Mouse (Mus musculus) forebrain, postnatal 0 days (tissue): ENCODE data around the gene Spopl. TPM values are rescaled to one million over a fixed set of nuclear protein-coding genes. Genes with fewer than 3 reads are reported as not detected.
"Not testable (repeated sequence)": the region's sequence is repeated elsewhere in the genome, so short reads cannot be mapped to it uniquely, and the experiment has no call there.

Source experiments
- ATAC-seq: fragments of 200-750 bp; cut with Nextera tagmentation; 2 replicates; pipeline ENCODE4 v1.8.0; 2017; ENCODE audit warnings: mild to moderate bottlenecking, moderate library complexity
- DNase-seq: peaks from one replicate; pipeline ENCODE4 v3.0.0-alpha.2; 2015
- H3K27ac ChIP-seq: fragments of 300-500 bp; sonication (generic); 2 replicates; pipeline ENCODE4 v1.5.1; 2014; ENCODE audit warnings: low read depth, mild to moderate bottlenecking, antibody characterized with exemption, low read length, moderate library complexity, mixed read lengths
- H3K27me3 ChIP-seq: fragments of 300-500 bp; sonication (generic); 2 replicates; pipeline ENCODE4 v1.6.1; 2014; ENCODE audit warnings: mild to moderate bottlenecking, low read length, mixed read lengths; ENCODE audit not compliant: insufficient read depth
- H3K36me3 ChIP-seq: fragments of 300-500 bp; sonication (generic); 2 replicates; pipeline ENCODE4 v1.6.1; 2014; ENCODE audit warnings: mild to moderate bottlenecking, moderate library complexity; ENCODE audit not compliant: insufficient read depth
- H3K4me1 ChIP-seq: fragments of 300-500 bp; sonication (generic); 2 replicates; pipeline ENCODE4 v1.6.1; 2014; ENCODE audit warnings: antibody characterized with exemption; ENCODE audit not compliant: insufficient read depth
- H3K4me2 ChIP-seq: fragments of 300-500 bp; sonication (generic); 2 replicates; pipeline ENCODE4 v1.6.1; 2014; ENCODE audit warnings: low read depth, mild to moderate bottlenecking, moderate library complexity
- H3K4me3 ChIP-seq: fragments of 300-500 bp; sonication (generic); 2 replicates; pipeline ENCODE4 v1.5.1; 2014; ENCODE audit warnings: low read depth, low read length, mixed read lengths
- H3K9ac ChIP-seq: fragments of 300-500 bp; sonication (generic); 2 replicates; pipeline ENCODE4 v1.6.1; 2014; ENCODE audit warnings: mild to moderate bottlenecking
- H3K9me3 ChIP-seq: fragments of 300-500 bp; sonication (generic); 2 replicates; pipeline ENCODE4 v1.6.1; 2016; ENCODE audit warnings: low read length
- CTCF ChIP-seq: sonication (generic); IDR thresholded peaks from 2 replicates; pipeline ENCODE4 v1.5.1; 2016; ENCODE audit warnings: antibody characterized with exemption, control low read depth, low read depth
- WGBS: fragments of 180-500 bp; shearing (Covaris S2); extraction: QIAGEN DNeasy Blood & Tissue Kit; methylation state at CpG from one replicate; pipeline ENCODE4 v1.1.7; 2014; 5-methylcytosine and 5-hydroxymethylcytosine counted together
- polyA plus RNA-seq: library from polyadenylated mRNA; unstranded; fragments of >200 nt; fragmentation: Nextera tagmentation; extraction: Ambion mirVana; gene quantifications from 2 replicates; pipeline ENCODE4 v1.2.1, GENCODE M21; 2015
- total RNA-seq: library from RNA; depleted of rRNA; stranded (reverse); fragments of >200 nt; gene quantifications from 2 replicates; pipeline ENCODE4 v1.2.3, GENCODE M21; 2014

Gene Spopl
- total and polyA plus RNA-seq, 2 experiments from 2014 or later, result 7.8 to 21.4 TPM

- H3K36me3 ChIP-seq, result no peaks in the 10 kb centered on the region
- no peak overlapping the region for H3K4me3 ChIP-seq
- no peak overlapping the region for H3K27ac ChIP-seq
- ATAC-seq (no peak), DNase-seq (no peak)
- H3K4me2 ChIP-seq, result no peak overlapping the region
- H3K27me3 ChIP-seq, result no peaks in the 10 kb centered on the region
- no peak for TF ChIP-seq CTCF
- peaks cover 8% of the 10 kb centered on the region; the same call in 1 of the 2 replicates for H3K4me1 ChIP-seq
- 94% methylated on average over 1 of the region's 1 CpGs for WGBS
- H3K9ac ChIP-seq, result no peak overlapping the region
- no peaks in the 10 kb centered on the region for H3K9me3 ChIP-seq
Measured at GRCm38 (mm10) chr2:23568775-23569174, 3.1 kb downstream of the Spopl start.

- Histone ChIP-seq H3K27me3 (no peaks in the 10 kb centered on the region), H3K4me1 (no peaks in the 10 kb centered on the region), H3K36me3 (no peaks in the 10 kb centered on the region), H3K4me2 (no peak overlapping the region), H3K4me3 (no peak overlapping the region), H3K9me3 (no peaks in the 10 kb centered on the region), H3K27ac (no peak overlapping the region), H3K9ac (no peak overlapping the region)
- WGBS, result 94% methylated on average over 2 of the region's 2 CpGs
- no peak for DNase-seq
- no peak for ATAC-seq
- TF ChIP-seq CTCF, result no peak
Measured at GRCm38 (mm10) chr2:23565081-23565801, 6.7 kb downstream of the Spopl start.

GRCm38 (mm10) chr2:23562898-23563297 is 9.0 kb downstream of the Spopl start:
- 95% methylated on average over 3 of the region's 3 CpGs for WGBS
- no peak overlapping the region for H3K4me3 ChIP-seq
- H3K9ac ChIP-seq, result no peak overlapping the region
- no peaks in the 10 kb centered on the region for H3K4me1 ChIP-seq
- no peak overlapping the region for H3K4me2 ChIP-seq
- DNase-seq (no peak), ATAC-seq (no peak)
- H3K9me3 ChIP-seq, result no peaks in the 10 kb centered on the region
- no peaks in the 10 kb centered on the region for H3K27me3 ChIP-seq
- no peaks in the 10 kb centered on the region for H3K36me3 ChIP-seq
- H3K27ac ChIP-seq, result no peak overlapping the region
- TF ChIP-seq CTCF, result no peak

GRCm38 (mm10) chr2:23559186-23559585 is 12.7 kb downstream of the Spopl start:
- ATAC-seq (no peak), DNase-seq (no peak)
- Histone ChIP-seq H3K36me3 (no peaks in the 10 kb centered on the region), H3K9me3 (no peaks in the 10 kb centered on the region), H3K9ac (no peak overlapping the region), H3K27me3 (no peaks in the 10 kb centered on the region), H3K4me2 (no peak overlapping the region), H3K27ac (no peak overlapping the region), H3K4me1 (no peaks in the 10 kb centered on the region), H3K4me3 (no peak overlapping the region)
- WGBS, result 94% methylated on average over 2 of the region's 2 CpGs
- no peak; the same call in 1 of the 2 replicates for TF ChIP-seq CTCF

GRCm38 (mm10) chr2:23551235-23551634 is 20.7 kb downstream of the Spopl start:
- 70% methylated on average over 1 of the region's 1 CpGs for WGBS
- Histone ChIP-seq H3K27me3 (no peaks in the 10 kb centered on the region), H3K36me3 (no peaks in the 10 kb centered on the region), H3K27ac (no peak overlapping the region), H3K4me1 (no peaks in the 10 kb centered on the region), H3K9me3 (no peaks in the 10 kb centered on the region), H3K4me3 (no peak overlapping the region), H3K4me2 (no peak overlapping the region), H3K9ac (no peak overlapping the region)
- no peak for TF ChIP-seq CTCF
- no peak for DNase-seq
- ATAC-seq, result no peak

GRCm38 (mm10) chr2:23547220-23547619 is 24.7 kb downstream of the Spopl start:
- no peak overlapping the region for H3K4me3 ChIP-seq
- H3K9me3 ChIP-seq, result no peaks in the 10 kb centered on the region
- ATAC-seq (no peak), DNase-seq (no peak)
- 94% methylated on average over 1 of the region's 1 CpGs for WGBS
- H3K27ac ChIP-seq, result no peak overlapping the region
- H3K4me1 ChIP-seq, result no peaks in the 10 kb centered on the region
- H3K4me2 ChIP-seq, result no peak overlapping the region
- TF ChIP-seq CTCF, result no peak
- no peaks in the 10 kb centered on the region for H3K36me3 ChIP-seq
- no peak overlapping the region for H3K9ac ChIP-seq
- H3K27me3 ChIP-seq, result no peaks in the 10 kb centered on the region

GRCm38 (mm10) chr2:23539967-23540366 is 31.9 kb downstream of the Spopl start:
- H3K9me3 ChIP-seq, result no peaks in the 10 kb centered on the region
- no peaks in the 10 kb centered on the region for H3K27me3 ChIP-seq
- H3K4me3 ChIP-seq, result no peak overlapping the region
- H3K9ac ChIP-seq, result no peak overlapping the region
- DNase-seq, result no peak
- WGBS, result 90% methylated on average over 4 of the region's 4 CpGs
- no peak overlapping the region for H3K27ac ChIP-seq
- no peak for ATAC-seq
- H3K4me2 ChIP-seq, result no peak overlapping the region
- no peaks in the 10 kb centered on the region for H3K4me1 ChIP-seq
- TF ChIP-seq CTCF, result no peak
- H3K36me3 ChIP-seq, result 0 out of 2 replicates have a peak, but pooled peaks cover 4% of the 10 kb centered on the region

- WGBS, result 100% methylated on average over 2 of the region's 2 CpGs
- H3K4me3 ChIP-seq, H3K9me3 ChIP-seq, DNase-seq, H3K9ac ChIP-seq, H3K4me1 ChIP-seq, H3K4me2 ChIP-seq, ATAC-seq, H3K27me3 ChIP-seq, H3K27ac ChIP-seq: not testable (repeated sequence)
- H3K36me3 ChIP-seq, result peaks cover 28% of the 10 kb centered on the region
Measured at GRCm38 (mm10) chr2:23527717-23528116, 44.2 kb downstream of the Spopl start.
